Mouse (Mus musculus) brain, embryonic 18.5 days (tissue): ENCODE results near the gene AW011738.

ENCODE experiments used
- DNase-seq: peaks from one replicate; pipeline ENCODE4 v3.0.0-alpha.2; 2012; ENCODE audit warnings: low read depth, low spot score

AW011738 gene

DNA sequence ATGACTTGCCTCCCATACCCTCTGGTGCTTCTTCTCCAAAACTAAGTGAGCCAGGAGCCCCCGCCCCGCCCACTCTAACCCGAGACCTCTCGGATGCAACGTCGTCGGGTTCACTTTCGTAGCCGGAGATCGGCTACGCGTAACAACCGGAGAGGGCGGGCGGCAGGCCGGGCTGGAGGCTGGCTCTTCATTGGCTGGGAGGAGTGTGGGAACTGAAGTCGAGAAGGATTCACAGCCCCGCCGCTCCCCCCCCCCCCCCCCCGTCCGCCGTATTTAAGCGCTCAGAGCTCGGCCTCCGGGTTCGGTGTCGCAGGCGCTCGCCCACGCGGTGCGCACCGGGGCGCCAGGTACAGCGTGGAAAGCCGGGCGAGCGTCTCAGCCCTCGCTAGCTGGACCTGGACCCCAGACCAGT, at the start of gene AW011738:
Gene AW011738, plus strand, starts transcription at position 304 of the 412 bp plus-strand sequence.
- no peak for DNase-seq

GRCm38 (mm10) chr4:156154771-156155170, 48.3 kb upstream of the AW011738 start:
- DNase-seq: no peak

GRCm38 (mm10) chr4:156166477-156166876, 36.6 kb upstream of the AW011738 start:
- no peak for DNase-seq

DNA sequence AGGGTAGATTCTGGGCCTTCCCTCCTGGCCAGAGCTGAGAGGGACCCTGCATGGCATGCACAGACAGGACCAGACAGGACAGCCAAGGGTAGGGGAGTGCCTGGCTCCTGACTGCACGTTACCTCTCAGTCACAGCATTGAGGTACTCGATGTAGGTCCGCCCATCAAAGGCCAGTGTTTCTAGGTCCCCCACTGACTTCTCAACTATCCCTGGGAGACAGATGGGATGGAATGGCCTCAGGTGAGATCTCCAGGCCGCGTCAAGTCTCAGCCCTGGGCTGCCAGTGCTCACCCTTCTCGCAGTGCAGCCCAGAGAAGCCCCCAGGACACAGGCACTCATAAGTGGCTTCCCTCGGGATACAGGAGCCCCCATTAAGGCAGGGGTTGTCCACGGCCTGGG, 34.5 kb upstream of the AW011738 start:
- no peak for DNase-seq

- DNase-seq: no peak
Observed at GRCm38 (mm10) chr4:156169129-156169528, 34.0 kb upstream of the AW011738 start.

DNA sequence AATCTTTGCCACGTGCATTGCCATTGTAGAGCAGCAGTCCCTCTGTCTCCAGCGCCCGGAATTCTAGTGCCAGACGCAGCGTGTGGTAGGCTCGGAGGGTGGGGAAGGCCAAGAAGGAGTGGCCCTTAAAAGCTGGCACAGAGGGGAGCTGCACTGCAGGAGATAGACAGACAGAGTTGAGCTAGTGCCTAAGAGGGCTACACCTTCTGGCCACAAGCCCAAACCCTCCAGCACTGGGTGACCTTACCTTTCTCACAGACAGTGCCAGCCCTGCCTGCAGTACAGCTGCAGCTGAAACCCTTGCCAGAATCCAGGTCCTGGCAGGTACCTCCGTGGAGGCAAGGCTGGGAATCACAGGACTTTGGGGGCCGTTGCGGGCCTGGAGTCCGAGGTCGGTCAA, 31.3 kb upstream of the AW011738 start:
- no peak for DNase-seq

DNA sequence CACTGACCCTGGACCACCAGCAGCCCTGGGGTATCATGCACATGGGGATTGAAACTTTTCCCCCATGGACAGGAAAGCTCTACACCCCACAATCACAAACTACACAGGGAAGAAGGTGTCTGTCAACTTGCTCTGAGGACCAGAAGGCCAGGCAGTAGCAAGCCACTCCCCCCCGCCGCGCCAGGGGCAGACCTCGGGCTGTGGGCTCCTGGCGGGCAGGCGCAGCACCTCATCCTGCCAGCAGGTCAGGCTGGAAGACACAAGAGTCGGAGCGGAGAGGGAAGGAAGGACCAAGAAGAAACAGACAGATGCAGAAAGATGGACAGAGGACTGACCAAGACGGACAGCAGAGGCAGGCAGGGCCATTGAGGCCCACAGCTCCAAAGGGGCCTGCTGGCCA, 25.5 kb upstream of the AW011738 start:
- no peak for DNase-seq

DNA sequence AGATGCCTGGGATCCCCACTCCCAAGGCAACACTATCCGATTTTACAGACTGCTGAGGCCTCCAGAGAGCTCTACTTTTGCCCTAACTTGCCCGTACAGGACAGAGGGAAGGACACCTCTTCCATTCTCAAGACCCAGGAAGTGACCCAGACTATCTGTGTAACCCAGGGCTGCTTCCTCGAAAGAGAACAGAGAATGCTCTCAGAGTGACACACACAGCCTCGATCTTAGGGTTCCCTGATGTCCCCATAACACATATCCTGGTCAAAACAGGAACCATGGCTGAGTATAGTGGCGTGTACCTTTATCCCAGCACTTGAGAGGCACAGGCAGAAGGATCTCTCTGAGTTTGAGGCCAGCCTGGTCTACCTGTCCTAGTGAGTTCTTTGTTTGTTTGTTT, 19.4 kb upstream of the AW011738 start:
- DNase-seq: no peak

- no peak for DNase-seq
Observed at GRCm38 (mm10) chr4:156184291-156184954, 18.7 kb upstream of the AW011738 start.

DNA sequence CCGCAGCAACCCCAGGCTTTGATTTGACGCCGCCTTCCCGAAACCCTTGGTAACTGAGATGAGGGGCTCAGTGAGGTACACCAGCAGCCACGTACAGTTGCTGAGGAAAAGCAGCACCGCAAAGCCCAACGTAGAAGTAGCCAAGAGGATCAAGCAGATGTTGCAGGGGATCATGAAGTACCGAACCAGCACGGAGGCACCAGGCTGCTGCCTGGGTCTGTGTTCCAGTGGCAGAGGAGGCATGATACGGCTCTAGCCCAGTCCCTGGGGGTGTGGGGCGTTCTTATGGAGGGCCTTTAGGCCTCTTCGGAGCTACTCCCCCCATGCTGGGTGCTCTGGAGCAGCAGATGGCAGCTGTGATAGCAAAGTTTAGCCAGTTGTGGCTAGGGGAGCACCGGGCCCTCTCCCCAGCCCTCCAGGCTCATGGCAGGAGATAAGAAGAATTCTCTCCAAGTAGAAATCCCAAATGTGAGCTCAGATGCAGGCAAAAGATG, 17.6 kb upstream of the AW011738 start:
- no peak for DNase-seq

DNA sequence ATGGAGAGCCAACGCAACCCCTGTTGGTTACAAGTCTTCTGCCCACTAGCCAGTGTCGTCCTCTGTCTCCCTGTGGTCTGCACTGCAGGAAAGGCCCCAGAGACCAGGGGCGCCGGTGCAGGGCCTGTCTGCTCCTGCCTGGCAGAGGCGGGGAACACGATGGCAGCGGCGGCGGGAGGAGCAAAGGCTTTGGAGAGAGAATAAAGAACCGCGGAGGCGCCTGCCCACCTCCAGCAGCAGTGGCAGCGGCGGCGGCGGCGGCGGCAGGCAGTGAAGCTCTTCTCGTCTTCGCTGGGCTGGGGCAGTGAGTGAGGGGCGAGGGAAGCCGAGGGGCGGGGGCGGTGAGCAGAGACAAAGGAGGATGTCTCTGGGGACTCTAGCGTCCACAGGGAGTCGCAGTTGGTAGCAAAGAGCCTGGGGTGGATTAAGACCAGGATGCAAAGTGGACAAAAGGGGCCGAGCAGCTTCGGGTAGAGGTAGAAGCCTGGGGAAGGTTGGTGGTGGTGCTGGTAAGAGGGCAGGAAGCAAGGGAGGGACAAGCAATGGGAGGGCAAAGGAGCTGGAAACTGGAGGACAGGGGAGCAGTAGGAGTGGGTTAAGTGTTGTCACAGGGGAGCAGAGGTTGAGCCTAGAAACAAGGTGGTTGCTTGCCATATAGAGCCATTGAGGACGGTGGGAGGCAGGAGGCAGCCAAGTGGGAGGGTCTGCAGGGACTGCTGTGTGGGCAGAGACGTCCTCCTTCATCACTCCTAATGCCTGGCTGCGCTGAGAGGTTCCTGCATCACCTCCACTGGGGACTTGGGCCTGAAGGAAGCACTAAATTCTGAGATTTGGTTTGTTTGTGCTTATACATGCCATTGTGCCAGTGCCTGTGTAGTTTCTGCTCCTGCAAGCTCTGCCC, 16.9 kb upstream of the AW011738 start:
- no peak for DNase-seq

GRCm38 (mm10) chr4:156188162-156188810, 14.8 kb upstream of the AW011738 start:
- DNase-seq: no peak

- DNase-seq: no peak
Observed at GRCm38 (mm10) chr4:156188811-156189323, 14.2 kb upstream of the AW011738 start.

- DNase-seq: no peak
Observed at GRCm38 (mm10) chr4:156192421-156193199, 10.5 kb upstream of the AW011738 start.

DNA sequence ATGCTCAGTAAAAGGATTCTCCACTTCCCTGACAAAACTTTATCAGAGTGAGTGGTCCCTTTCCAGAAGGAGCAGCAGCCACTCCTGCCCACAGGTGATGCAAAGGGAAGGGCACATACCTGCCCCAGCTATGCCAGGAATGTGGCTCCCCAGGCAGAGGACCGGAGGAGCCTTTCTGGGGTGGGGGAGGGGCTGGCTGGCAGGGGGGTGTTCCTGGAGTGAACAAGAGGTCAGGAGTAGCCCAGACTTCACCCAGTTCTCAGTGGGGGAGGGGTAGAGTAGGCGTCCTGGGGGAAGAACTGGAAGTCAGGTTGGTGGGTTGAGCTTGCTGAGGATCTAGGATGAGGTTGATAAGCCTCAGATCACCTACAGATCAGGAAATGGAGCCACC, 9.9 kb upstream of the AW011738 start:
- no peak for DNase-seq

- no peak for DNase-seq
Observed at GRCm38 (mm10) chr4:156193906-156194305, 9.2 kb upstream of the AW011738 start.

- DNase-seq: no peak
Observed at GRCm38 (mm10) chr4:156194346-156194745, 8.8 kb upstream of the AW011738 start.

DNA sequence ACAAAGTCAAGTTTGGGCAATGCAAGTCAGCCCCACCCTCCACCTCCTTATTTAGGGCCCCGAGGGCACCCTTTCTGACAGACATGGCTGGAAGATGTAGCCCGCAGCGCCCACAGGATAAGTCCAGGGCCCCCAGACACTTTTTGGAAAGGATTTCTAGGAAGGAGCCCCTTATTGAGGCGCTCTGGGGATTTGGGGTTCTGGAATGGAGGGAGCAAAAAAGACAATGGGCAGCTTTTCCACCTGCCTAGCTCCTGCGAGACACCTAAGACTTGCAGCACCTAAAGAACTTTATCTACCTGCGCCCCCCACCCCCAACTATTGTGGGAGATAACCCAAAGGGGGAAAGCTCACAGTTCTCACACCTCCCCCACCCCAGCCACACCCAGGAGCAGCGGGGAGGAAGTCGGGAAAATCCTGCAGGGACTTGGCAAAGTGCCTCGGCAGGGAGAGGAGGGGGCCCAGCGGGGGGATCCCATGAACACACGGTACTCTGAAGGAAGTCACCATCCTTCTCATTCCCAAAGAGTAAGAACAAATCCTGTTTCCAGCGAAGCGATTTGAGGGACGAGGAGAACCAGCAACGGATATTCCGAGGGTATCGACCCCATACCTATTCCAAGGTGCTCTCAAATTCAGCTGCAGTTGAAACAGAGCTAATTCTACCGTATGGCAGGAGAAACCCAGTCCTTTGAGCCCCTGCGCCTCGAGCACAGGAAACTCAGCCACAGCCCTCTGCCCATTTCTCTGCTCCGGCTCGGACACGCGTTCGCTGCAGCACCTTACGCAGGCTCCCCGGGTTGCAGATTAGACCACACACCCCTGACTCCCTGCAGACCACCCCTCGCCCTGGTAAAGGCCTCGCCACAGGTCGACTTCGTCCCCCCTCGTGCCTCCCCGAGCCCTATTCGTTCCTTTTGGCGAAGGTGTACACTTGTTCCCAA, 6.9 kb upstream of the AW011738 start:
- DNase-seq: no peak

DNA sequence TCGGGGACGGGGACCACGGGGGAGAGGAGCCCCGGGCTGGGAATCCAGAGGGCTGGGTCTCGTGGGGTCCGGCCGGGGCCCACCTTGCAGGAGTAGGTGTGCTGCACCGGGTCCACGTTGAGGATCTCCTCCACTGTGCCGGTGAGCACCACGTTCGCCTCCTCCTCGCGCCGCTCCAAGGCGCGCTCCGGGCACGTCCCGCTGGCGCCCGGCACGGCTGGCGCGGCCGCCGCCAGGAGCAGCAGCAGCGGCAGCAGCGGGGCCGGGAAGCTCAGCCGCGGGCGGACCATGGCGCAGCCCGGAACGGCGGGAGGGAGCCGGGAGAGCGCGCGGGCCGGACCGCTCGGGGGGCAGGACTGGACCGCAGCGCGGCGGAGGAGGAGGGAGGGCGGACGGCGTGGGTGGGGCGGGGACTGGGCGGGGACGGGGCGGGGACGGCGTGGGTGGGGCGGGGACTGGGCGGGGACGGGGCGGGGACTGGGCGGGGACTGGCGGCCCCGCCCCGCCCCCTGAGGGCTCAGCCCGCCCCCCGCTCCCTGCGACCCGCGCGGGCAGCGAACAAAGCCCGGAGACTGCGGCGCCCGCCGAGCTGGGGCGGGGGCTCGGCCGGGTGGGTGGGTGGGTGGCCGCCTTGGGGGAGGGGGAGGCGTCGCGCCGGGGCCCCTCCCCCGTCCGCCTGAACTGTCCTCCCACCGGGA, 5.8 kb upstream of the AW011738 start, which contains the start of gene Agrn:
Gene Agrn, minus strand, starts transcription at position 358 of the 698 bp plus-strand sequence.
- DNase-seq: no peak
